Mouse (Mus musculus): ENCODE results near the gene Dmkn.
"Not testable (repeated sequence)": the region's sequence is repeated elsewhere in the genome, so short reads cannot be mapped to it uniquely, and the experiment has no call there.

Gene Dmkn

GRCm38 (mm10) chr7:30763456-30763855 is at the start of gene Dmkn:
Dmkn (plus strand) TSS chr7:30763756.
- no peak for DNase-seq (ENCODE audit: low read depth, low spot score)

- DNase-seq (ENCODE audit: low read depth, low spot score), result peak; percentile 75
These were observed 46.4 kb upstream of the Dmkn start for GRCm38 (mm10) chr7:30717006-30717715.

GRCm38 (mm10) chr7:30717716-30718046 is 45.9 kb upstream of the Dmkn start:
- DNase-seq (ENCODE audit: low read depth, low spot score), result no peak

GRCm38 (mm10) chr7:30719669-30720068 is 43.9 kb upstream of the Dmkn start:
- no peak for DNase-seq (ENCODE audit: low read depth, low spot score)

- no peak for DNase-seq (ENCODE audit: low read depth, low spot score)
These were observed 42.3 kb upstream of the Dmkn start for GRCm38 (mm10) chr7:30721286-30721685.

- DNase-seq (ENCODE audit: low read depth, low spot score), result no peak
These were observed 40.1 kb upstream of the Dmkn start for GRCm38 (mm10) chr7:30723274-30723953.

DNA sequence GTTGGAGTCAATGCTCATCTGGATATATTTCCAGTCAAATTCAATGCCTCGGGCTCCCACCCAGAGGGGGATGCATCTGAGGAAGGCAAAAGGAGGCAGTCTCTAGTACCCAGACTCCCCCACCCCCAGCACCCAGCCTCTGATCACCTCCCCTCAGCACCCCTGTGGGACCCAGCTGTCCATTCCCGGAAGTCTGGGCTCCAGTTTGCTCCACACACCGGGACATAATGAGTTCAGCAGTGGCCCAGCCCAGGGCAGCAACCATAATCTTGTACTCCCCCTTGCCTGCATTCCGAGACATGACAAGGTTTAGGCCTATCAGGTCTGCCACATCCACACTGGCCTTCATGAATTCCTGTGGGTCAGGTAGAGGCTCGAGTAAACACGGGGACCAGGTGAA is 35.3 kb upstream of the Dmkn start:
- DNase-seq (ENCODE audit: low read depth, low spot score), result no peak

DNA sequence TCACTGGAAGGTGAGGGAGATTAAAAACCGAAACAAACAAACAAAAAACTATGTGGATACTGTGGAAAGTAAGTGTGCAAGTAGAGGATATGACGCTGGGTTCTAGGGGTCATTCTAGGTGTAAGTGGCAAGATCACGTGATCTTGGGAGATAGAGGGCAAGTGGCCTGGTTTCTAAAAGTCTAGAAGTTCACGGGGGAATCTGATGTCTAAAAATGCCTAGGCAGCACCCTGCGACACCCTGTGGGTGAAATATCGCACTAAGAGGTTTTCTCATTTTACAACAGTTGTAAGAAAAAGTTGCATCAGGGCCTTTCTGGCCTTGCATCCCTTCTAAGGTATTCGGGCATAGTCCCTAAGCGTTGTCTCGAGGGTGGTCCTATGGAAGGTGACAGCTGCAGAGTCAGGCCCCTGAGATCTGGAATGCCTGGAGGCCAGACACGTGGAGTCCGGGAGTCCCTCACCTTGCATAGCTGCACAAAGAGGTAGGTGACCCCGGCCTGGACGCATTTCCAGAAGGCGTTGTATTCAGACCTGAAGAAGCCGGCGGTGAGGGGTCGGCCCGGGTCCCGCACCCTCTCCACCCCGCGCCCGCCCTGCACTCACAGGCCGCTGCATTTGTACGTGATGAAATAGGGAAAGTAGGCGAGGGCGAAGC is 34.7 kb upstream of the Dmkn start:
- peak; percentile 1 for DNase-seq (ENCODE audit: low read depth, low spot score)

GRCm38 (mm10) chr7:30729396-30730063 is 34.0 kb upstream of the Dmkn start, which contains the start of gene Tmem147:
Tmem147 (minus strand) TSS chr7:30729540.
- DNase-seq (ENCODE audit: low read depth, low spot score), result peak; percentile 94

- not testable (repeated sequence) for DNase-seq (ENCODE audit: low read depth, low spot score)
These were observed 33.4 kb upstream of the Dmkn start for GRCm38 (mm10) chr7:30730064-30730722.

DNA sequence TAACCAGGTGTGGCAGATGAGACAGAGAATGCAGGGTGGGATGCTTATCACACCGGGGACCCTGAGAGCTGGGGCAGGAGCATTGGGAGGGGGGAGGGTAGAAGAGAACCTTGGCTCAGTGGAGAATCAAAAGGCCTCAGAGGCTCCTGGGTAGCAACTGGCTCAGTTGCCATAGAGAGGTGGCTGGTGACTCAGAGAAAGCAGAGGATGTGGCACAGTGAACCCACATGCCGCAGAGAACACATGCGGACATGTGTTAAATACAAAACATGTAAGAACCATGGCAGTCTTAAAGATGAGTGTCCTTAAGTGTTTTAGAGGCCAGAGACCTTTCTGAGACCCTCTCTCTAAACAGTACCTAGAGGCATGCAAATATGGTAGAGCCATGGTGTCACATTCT is 27.3 kb upstream of the Dmkn start:
- DNase-seq (ENCODE audit: low read depth, low spot score), result no peak

DNA sequence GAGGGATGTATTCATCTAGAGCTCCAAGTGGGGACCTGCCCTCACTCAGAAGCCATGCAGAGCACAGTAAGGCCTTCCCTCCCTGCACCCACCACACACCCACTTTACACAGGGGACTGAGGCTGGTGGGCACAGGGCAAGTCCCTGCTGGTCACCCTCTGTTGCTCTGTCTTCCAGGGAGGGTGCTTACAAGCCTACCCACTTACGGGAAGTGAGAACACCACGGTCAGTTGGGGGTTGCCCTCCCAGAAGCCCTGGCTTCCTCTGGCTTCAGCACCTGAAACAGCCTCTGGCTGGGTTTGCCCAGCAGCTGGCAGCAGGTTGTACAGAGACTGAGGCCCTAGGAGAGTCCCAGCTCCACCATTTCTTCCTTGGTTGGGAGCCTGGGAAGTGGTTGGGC is 21.0 kb upstream of the Dmkn start:
- not testable (repeated sequence) for DNase-seq (ENCODE audit: low read depth, low spot score)

GRCm38 (mm10) chr7:30743617-30744016 is 19.9 kb upstream of the Dmkn start, which contains the start of gene Gapdhs:
Gapdhs (minus strand) TSS chr7:30743681.
- DNase-seq (ENCODE audit: low read depth, low spot score), result not testable (repeated sequence)

- peak; percentile 4 for DNase-seq (ENCODE audit: low read depth, low spot score)
These were observed 19.4 kb upstream of the Dmkn start for GRCm38 (mm10) chr7:30744022-30744598.

- DNase-seq (ENCODE audit: low read depth, low spot score), result no peak
These were observed 15.9 kb upstream of the Dmkn start for GRCm38 (mm10) chr7:30747525-30748204.

DNA sequence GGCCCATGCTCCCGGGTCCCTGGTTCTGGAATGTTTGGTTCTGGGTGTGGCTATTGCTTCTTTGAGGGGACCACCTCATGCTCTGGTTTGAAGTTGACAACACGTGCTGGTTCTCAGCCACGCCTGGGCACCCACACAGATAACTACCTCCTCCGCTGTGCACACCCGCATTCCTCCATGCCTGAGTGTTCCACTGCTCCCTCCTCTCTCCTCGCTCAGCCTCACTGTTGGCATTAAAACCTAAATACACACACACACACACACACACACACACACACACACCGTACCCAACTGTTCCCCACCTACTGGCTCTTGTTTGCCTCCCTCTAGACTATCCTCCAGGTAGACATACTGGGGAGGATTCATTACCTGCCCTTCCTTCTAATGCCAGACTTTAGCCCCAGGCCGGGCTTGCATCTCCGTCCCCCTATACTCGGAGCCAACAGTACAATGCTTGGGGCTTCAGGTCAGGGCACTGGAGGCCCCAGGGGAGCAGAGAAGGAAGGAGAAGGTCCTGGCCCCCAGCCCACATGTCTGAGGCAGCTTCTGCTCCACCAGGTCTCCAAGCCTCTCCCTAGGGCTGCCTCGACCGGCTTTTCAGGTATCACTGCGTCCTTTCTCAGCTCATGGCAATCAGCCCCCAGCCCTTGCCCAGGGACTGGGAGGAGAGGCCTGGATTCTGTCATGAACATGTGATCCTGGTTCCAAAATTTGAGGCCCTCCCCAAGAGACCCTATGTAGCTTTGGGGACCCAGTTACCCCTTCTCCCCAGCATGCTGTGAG is 13.5 kb upstream of the Dmkn start:
- DNase-seq (ENCODE audit: low read depth, low spot score), result no peak

- no peak for DNase-seq (ENCODE audit: low read depth, low spot score)
These were observed 12.4 kb upstream of the Dmkn start, which contains the start of gene Sbsn for GRCm38 (mm10) chr7:30751086-30751669. Sbsn (plus strand) TSS chr7:30751471.

- no peak for DNase-seq (ENCODE audit: low read depth, low spot score)
These were observed 6.6 kb upstream of the Dmkn start for GRCm38 (mm10) chr7:30757001-30757400.

DNA sequence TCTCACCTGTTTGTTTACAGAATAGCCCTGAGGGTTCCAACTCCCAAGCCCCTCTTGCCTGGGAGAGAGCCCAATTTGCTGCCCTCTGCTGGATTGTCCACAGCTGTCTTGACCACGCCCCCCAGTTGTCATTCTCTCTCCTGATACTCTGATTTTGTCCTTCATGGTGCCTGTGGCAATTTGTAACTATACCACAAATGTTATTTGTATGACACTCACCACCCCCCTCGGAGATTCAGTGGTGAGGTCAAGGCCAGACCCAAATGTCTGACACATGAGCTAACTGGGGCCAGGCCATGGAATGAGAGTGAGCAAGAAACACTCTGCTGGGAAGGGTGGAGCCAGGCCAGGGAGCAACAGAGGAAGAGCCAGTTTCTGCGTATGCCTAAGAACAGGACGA is 4.7 kb upstream of the Dmkn start:
- DNase-seq (ENCODE audit: low read depth, low spot score), result peak; percentile 21
